Mouse (Mus musculus): ENCODE results near the gene Cenpf. TPM values are rescaled to one million over a fixed set of nuclear protein-coding genes. Genes with fewer than 3 reads are reported as not detected.

Gene Cenpf
- polyA plus RNA-seq, 1 experiment from 2014 or later = 64.0 TPM

DNA sequence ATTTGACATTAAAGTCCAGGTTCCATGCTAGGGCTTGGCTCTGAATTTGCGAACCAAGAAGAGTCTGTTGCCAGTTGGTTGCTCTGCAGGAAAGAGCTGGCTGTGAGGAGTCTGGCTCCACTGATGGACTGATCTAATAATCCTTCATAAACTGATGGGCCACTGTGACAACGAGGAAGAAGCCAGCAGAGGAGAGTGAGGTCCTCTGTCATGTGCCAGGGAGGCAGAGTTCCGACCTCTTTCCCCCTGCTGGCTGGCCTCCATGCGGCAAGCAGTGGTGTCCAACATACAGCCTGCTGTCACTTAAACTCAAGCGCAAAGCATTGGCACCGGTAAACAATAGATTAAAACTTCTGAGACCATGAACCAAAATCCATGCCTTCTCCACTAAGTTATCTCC, 57.9 kb downstream of the Cenpf start:
- Histone ChIP-seq H3K4me2 (replicated peaks) (no peak overlapping the region), H3K36me3 (no peaks in the 10 kb centered on the region), H3K9ac (no peak overlapping the region), H3K4me3 (replicated peaks) (no peak overlapping the region), H3K27me3 (no peaks in the 10 kb centered on the region), H3K9me3 (replicated peaks) (no peaks in the 10 kb centered on the region), H3K4me1 (no peaks in the 10 kb centered on the region), H3K27ac (replicated peaks) (no peak overlapping the region)
- WGBS = 73% methylated on average over 6 of the region's 6 CpGs
- no peak for ATAC-seq (ENCODE audit: insufficient number of reproducible peaks, low FRiP score, low TSS enrichment, low read depth)

DNA sequence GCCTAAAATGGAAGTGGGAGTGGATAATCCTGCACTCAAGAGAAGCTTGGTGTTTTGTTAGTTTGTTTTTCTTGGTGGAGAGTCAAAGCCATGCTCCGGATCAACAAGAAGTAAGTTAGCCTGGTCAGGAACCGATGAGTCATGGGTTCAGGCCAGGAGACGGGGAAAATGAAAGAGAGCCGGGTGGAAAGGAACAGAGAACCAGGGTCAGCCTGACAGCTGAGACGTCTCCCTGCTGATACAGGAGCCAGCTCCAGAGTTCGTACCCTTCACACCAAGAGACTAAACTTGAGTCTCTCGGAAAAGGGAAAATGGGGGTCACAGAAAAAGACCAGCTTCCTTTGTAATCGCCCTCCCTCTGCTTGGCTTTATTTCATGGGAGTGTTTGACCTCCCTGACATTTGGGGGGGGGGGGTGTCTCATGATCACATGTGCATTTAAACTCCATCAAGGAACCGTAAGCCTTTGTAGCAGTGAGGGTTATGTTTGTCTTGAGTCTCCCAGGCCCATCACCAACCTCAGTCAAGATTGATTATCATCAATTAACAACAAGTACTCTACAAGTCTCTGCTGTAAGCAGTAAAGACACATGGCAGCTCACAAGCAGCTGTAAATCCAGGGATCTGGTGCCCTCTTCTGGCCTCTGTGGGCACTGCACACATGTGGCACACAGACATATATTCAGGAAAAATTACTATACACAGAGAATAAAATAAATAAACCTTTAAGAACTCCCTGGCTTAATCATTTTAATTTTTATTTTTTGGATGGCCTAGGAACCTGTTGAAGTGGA, 59.7 kb downstream of the Cenpf start:
- 66% methylated on average over 9 of the region's 9 CpGs for WGBS
- H3K9ac ChIP-seq = no peak overlapping the region
- H3K4me2 ChIP-seq (replicated peaks) = no peak overlapping the region
- no peaks in the 10 kb centered on the region for H3K9me3 ChIP-seq (replicated peaks)
- no peak for ATAC-seq (ENCODE audit: insufficient number of reproducible peaks, low FRiP score, low TSS enrichment, low read depth)
- H3K4me3 ChIP-seq (replicated peaks) = no peak overlapping the region
- H3K27me3 ChIP-seq = no peaks in the 10 kb centered on the region
- H3K27ac ChIP-seq (replicated peaks) = no peak overlapping the region
- H3K4me1 ChIP-seq = no peaks in the 10 kb centered on the region
- no peaks in the 10 kb centered on the region for H3K36me3 ChIP-seq

DNA sequence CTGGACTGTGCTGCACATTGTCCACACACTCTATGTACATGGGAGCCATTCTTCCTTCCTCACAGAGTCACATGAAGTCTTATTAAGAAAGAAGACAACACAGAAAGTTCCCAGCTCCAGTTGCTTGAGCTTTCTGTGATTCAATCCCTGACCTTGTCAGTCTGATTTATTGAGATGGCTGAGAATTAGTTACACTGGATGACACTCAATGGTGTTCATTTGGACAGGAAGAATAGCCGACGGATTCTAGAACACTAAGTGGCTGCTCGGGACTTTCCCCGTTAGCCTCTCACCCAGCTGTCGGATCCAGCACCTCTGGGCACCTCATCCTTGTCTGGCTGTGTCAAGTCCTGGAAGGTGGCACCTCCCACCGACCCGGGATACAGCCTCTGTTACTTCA, 63.1 kb downstream of the Cenpf start:
- Histone ChIP-seq H3K27ac (replicated peaks) (no peak overlapping the region), H3K4me2 (replicated peaks) (no peak overlapping the region), H3K4me1 (no peaks in the 10 kb centered on the region), H3K9me3 (replicated peaks) (no peaks in the 10 kb centered on the region), H3K27me3 (no peaks in the 10 kb centered on the region), H3K36me3 (no peaks in the 10 kb centered on the region), H3K9ac (no peak overlapping the region), H3K4me3 (replicated peaks) (no peak overlapping the region)
- 92% methylated on average over 7 of the region's 7 CpGs for WGBS
- no peak for ATAC-seq (ENCODE audit: insufficient number of reproducible peaks, low FRiP score, low TSS enrichment, low read depth)

DNA sequence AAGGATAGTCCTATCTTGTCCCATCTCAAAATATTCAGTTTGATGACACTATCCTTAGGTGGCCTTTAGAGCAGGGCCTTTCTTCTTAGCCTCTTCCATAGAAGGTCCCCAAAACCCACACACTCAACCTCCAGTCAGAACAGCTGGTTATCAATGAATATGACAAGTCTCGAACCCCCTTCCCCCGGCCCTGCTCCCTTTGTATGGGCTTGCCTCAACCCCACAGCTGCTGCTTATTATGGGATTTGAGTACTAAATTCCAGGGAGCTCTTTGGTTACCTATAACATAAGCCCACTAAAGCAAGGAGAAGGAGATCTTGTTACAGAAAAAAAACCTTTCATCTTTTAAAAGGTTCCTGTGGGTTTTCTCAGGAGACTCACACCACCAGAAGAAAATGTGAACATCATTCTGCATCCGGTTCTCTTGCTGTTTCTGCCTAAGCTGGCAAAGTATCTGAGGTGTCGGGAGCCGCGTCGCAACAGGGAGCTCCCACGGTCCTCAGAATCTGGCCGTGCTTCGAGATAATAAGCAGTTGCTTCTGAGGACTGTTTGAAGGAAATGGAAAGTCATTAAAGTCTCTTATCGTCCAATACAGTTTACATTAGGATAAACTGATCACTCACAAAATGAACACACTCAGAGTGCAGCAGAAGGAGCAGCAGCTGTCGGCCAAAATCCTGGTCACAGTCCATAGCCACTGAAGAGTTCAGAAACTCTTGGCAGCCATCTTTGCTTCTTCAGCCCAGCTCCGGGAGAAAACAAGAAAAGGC, 68.7 kb downstream of the Cenpf start:
- Histone ChIP-seq H3K4me2 (replicated peaks) (no peak overlapping the region), H3K27ac (replicated peaks) (no peak overlapping the region), H3K27me3 (no peaks in the 10 kb centered on the region), H3K4me1 (no peaks in the 10 kb centered on the region; the same call in 1 of the 2 replicates), H3K36me3 (no peaks in the 10 kb centered on the region), H3K9me3 (replicated peaks) (no peaks in the 10 kb centered on the region), H3K9ac (no peak overlapping the region), H3K4me3 (replicated peaks) (no peak overlapping the region)
- ATAC-seq (ENCODE audit: insufficient number of reproducible peaks, low FRiP score, low TSS enrichment, low read depth) = no peak; the same call in 1 of the 2 replicates
- 14% methylated on average over 13 of the region's 13 CpGs for WGBS

DNA sequence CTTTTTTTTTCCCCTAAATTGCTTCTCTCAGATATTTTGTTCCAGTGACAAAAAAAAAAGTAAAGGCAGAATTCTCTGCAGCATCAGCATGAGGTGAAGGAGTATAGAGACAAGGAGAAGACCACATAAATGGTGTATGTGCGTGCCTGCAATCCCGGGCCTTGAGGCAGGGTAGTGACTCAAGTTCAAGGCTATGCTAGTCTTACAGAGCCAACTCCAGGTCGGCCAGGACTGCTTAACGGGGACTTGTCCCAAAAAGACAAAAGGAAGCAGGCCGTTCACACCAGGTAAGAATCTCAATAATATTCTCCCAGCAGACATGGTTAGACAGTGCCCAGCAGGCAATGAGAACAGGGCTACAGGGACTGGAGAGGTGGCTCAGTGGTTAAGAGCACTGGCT, 70.5 kb downstream of the Cenpf start:
- Histone ChIP-seq H3K27me3 (no peaks in the 10 kb centered on the region), H3K9me3 (replicated peaks) (no peaks in the 10 kb centered on the region), H3K4me3 (replicated peaks) (no peak overlapping the region), H3K9ac (no peak overlapping the region), H3K4me1 (no peaks in the 10 kb centered on the region; the same call in 1 of the 2 replicates), H3K27ac (replicated peaks) (no peak overlapping the region), H3K4me2 (replicated peaks) (no peak overlapping the region), H3K36me3 (no peaks in the 10 kb centered on the region)
- no peak for ATAC-seq (ENCODE audit: insufficient number of reproducible peaks, low FRiP score, low TSS enrichment, low read depth)
- 86% methylated on average over 5 of the region's 5 CpGs for WGBS

DNA sequence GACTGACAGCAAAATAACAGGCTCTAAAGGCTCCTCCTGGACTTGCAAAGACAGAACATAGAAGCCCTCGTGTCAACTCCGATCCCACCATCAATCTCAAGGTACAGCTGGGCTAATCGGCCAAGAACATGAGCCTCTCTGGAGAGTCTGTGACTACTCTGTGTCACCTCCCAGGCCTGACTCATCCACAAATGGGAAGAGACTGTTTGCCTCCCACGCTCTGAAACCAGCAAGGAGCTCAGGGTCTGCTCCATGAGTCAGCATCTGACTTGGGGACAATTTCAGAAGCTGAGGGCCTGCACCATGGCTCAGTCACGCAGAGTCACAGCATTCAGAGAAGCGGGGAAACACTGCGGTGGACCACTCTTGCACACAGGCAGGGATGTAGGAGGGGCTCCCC, 72.6 kb downstream of the Cenpf start:
- H3K27me3 ChIP-seq = no peaks in the 10 kb centered on the region
- no peak for ATAC-seq (ENCODE audit: insufficient number of reproducible peaks, low FRiP score, low TSS enrichment, low read depth)
- H3K4me1 ChIP-seq = no peaks in the 10 kb centered on the region; the same call in 1 of the 2 replicates
- 83% methylated on average over 7 of the region's 7 CpGs for WGBS
- H3K9me3 ChIP-seq (replicated peaks) = no peaks in the 10 kb centered on the region
- no peak overlapping the region for H3K4me3 ChIP-seq (replicated peaks)
- H3K4me2 ChIP-seq (replicated peaks) = no peak overlapping the region
- no peak overlapping the region for H3K27ac ChIP-seq (replicated peaks)
- H3K9ac ChIP-seq = no peak overlapping the region
- no peaks in the 10 kb centered on the region for H3K36me3 ChIP-seq

DNA sequence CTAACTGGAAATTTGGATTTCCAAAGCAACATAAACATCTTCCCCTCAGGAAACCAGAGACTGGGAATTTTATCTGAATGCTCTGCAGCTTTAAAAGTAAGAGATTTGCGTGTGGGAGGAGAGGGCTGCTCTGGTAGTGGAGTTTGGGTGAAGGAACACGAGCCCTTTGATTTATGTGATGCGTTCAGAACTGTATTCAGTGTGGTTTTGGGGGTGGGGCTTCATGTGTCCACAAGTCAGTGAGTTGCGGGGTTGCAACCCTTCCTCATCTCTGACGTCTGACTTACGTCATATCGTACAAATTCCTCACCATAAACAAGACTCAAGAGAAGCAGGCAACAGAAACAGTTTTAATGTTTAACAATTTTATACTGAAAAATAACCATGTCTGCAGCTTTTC, 74.8 kb downstream of the Cenpf start:
- H3K9me3 ChIP-seq (replicated peaks) = no peaks in the 10 kb centered on the region
- H3K4me2 ChIP-seq (replicated peaks) = no peak overlapping the region
- no peak overlapping the region for H3K9ac ChIP-seq
- 31% methylated on average over 7 of the region's 7 CpGs for WGBS
- no peaks in the 10 kb centered on the region for H3K36me3 ChIP-seq
- no peak overlapping the region for H3K4me3 ChIP-seq (replicated peaks)
- H3K27ac ChIP-seq (replicated peaks) = no peak overlapping the region
- no peak for ATAC-seq (ENCODE audit: insufficient number of reproducible peaks, low FRiP score, low TSS enrichment, low read depth)
- H3K27me3 ChIP-seq = no peaks in the 10 kb centered on the region
- no peaks in the 10 kb centered on the region for H3K4me1 ChIP-seq

DNA sequence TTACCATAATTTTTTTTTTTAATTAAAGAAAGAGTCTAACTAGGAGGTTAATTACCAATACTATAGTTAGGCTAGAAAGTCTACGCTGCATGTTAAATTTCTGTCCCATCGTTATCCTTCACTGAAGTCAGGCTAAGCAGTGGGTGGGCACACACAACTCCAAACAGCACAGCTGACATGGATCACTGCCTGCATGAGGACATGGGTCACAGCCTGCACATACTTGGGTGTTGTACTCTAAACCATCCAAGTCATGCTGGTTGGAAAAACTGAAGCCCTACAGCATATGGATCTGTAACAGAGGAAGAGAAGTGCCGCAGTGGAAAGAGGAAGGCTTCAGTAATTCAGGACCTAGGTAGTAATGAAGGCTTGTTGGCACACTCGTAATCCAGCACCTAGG, 76.1 kb downstream of the Cenpf start:
- Histone ChIP-seq H3K4me1 (no peaks in the 10 kb centered on the region), H3K9ac (no peak overlapping the region), H3K27ac (replicated peaks) (no peak overlapping the region), H3K4me2 (replicated peaks) (no peak overlapping the region), H3K9me3 (replicated peaks) (no peaks in the 10 kb centered on the region), H3K36me3 (no peaks in the 10 kb centered on the region), H3K27me3 (no peaks in the 10 kb centered on the region), H3K4me3 (replicated peaks) (no peak overlapping the region)
- 72% methylated on average over 4 of the region's 4 CpGs for WGBS
- no peak for ATAC-seq (ENCODE audit: insufficient number of reproducible peaks, low FRiP score, low TSS enrichment, low read depth)

DNA sequence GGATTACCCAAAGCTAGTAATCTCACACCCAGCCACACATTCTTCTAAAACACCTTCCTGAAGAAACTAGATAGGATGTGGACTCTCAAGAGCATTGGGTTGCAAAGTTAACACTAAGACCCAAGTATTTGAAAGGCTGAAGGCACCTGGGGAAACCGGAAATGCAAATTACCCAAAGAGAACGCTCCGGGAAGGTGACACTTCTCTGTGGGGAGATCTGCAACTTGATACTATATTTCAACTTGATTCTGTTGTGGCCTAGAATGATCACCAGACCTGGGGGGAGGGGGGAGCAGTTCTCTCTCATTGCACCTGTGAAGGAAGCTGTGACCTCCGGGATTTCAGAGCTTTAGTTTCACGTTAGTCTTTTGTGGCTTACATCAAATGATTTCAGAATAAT, 79.2 kb downstream of the Cenpf start:
- WGBS = 6% methylated on average over 5 of the region's 5 CpGs
- H3K4me1 ChIP-seq = no peaks in the 10 kb centered on the region
- H3K9ac ChIP-seq = no peak overlapping the region
- H3K9me3 ChIP-seq (replicated peaks) = no peaks in the 10 kb centered on the region
- H3K4me3 ChIP-seq (replicated peaks) = no peak overlapping the region
- no peaks in the 10 kb centered on the region for H3K36me3 ChIP-seq
- no peak overlapping the region for H3K4me2 ChIP-seq (replicated peaks)
- no peaks in the 10 kb centered on the region for H3K27me3 ChIP-seq
- ATAC-seq (ENCODE audit: insufficient number of reproducible peaks, low FRiP score, low TSS enrichment, low read depth) = 0 out of 2 replicates have a peak, but pooled peaks have one; percentile 39
- H3K27ac ChIP-seq (replicated peaks) = no peak overlapping the region

DNA sequence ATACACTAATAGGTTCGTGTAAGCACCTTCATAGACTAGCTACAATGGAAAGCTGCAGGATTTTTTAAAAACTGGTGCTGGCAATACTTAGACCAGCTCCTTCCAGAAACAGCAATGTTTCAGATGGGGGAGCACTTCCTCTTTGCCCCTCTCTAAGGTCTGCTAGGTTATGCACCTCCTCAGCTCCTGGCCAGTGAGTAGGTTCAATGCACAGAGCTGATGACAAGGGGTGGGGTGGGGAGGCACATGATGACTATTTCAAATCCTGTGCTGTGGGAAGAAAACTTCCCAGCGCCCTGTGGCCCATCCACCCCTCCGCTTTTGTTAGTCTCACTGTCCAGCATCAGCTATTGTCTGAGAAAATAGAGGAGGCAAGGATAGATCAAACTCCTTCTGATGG, 79.8 kb downstream of the Cenpf start:
- no peak overlapping the region for H3K27ac ChIP-seq (replicated peaks)
- H3K4me3 ChIP-seq (replicated peaks) = no peak overlapping the region

DNA sequence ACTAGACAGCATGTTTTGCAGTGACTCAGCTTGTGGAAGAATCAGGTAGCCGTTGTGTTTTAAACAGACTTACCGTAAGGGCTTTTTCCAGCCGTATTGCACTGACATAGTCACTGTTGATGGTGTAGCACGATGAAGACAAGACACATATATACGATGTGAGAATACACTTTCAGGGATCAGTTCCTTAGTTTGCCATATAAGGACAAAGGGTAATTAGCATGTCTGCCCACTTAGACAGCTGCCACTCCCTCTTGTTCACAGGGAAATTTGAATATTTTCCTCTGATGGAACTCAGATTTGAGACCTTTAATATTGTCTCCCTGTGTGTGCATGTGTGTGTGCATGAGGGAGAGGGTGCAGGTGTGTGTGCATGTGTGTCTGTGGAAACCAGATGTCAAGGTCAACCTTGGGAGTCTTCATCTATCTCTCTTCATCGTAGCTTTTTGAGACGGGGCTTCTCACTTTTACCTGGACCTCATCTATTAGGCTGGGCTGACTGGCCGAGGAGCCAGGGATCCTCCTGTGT, 82.2 kb downstream of the Cenpf start:
- no peak overlapping the region for H3K4me3 ChIP-seq (replicated peaks)
- no peak overlapping the region for H3K9ac ChIP-seq
- ATAC-seq (ENCODE audit: insufficient number of reproducible peaks, low FRiP score, low TSS enrichment, low read depth) = no peak
- H3K4me2 ChIP-seq (replicated peaks) = no peak overlapping the region
- H3K9me3 ChIP-seq (replicated peaks) = no peaks in the 10 kb centered on the region
- no peaks in the 10 kb centered on the region for H3K36me3 ChIP-seq
- no peaks in the 10 kb centered on the region for H3K4me1 ChIP-seq
- WGBS = 86% methylated on average over 8 of the region's 8 CpGs
- no peaks in the 10 kb centered on the region for H3K27me3 ChIP-seq
- H3K27ac ChIP-seq (replicated peaks) = no peak overlapping the region

More for the DNA sequence above, 79.8 kb downstream of the Cenpf start:
- WGBS = 80% methylated on average over 3 of the region's 3 CpGs
- Histone ChIP-seq H3K27me3 (no peaks in the 10 kb centered on the region), H3K36me3 (no peaks in the 10 kb centered on the region), H3K9ac (no peak overlapping the region), H3K4me1 (no peaks in the 10 kb centered on the region), H3K9me3 (replicated peaks) (no peaks in the 10 kb centered on the region), H3K4me2 (replicated peaks) (no peak overlapping the region)
- no peak; the same call in 1 of the 2 replicates for ATAC-seq (ENCODE audit: insufficient number of reproducible peaks, low FRiP score, low TSS enrichment, low read depth)
